ENCODE assay signal across 12 mouse cellular contexts in genomic region chr2:51733218-51733617, GRCm38 (mm10).
"Had no signal": no experiment of that assay in that cellular context is flagged by ENCODE, and none has a peak within 500 bp of the region (broad histone marks: within the 10 kb centered on the region; RNA-seq: fewer than 3 reads in every experiment).

No protein-coding gene starts in this region.

- H3K9ac ChIP-seq: kidney, embryonic 15.5 days; limb, embryonic 13.5 days; liver, embryonic 14.5 days; neural tube, embryonic 13.5 days had no signal

- H3K36me3 ChIP-seq: kidney, embryonic 15.5 days; limb, embryonic 13.5 days; neural tube, embryonic 13.5 days had no signal

- H3K27me3 ChIP-seq: kidney, embryonic 15.5 days; limb, embryonic 13.5 days; neural tube, embryonic 13.5 days had no signal

- H3K4me1 ChIP-seq: kidney, embryonic 15.5 days had no signal

- H3K4me3 ChIP-seq: kidney, embryonic 15.5 days; limb, embryonic 13.5 days; neural tube, embryonic 13.5 days had no signal

- DNase-seq: kidney, adult 2 months; kidney, postnatal 14 days; left cerebral cortex, postnatal 4 days; lung, adult 18-20 months; right cerebral cortex, adult 18-20 months; right cerebral cortex, postnatal 25 days; thymus, postnatal 4 days had no signal

- H3K9me3 ChIP-seq: kidney, embryonic 15.5 days; limb, embryonic 13.5 days; neural tube, embryonic 13.5 days had no signal

- H3K27ac ChIP-seq: kidney, embryonic 15.5 days; limb, embryonic 13.5 days; liver, embryonic 14.5 days; neural tube, embryonic 13.5 days; stomach, postnatal 0 days had no signal

- H3K4me2 ChIP-seq: kidney, embryonic 15.5 days; limb, embryonic 13.5 days; neural tube, embryonic 13.5 days had no signal
